Mouse (Mus musculus) adrenal gland, postnatal 14 days (tissue): ENCODE data around the gene Dhfr. TPM values are rescaled to one million over a fixed set of nuclear protein-coding genes. Genes with fewer than 3 reads are reported as not detected.
A peak's percentile ranks its signal among the peaks of the same experiment; 100 is the strongest.

Source experiments
- DNase-seq: peaks from one replicate; pipeline ENCODE4 v3.0.0; 2021; ENCODE audit warnings: mixed read lengths
- total RNA-seq: library from RNA; stranded (reverse); gene quantifications from 2 replicates; pipeline ENCODE4 v1.2.3, GENCODE M21; 2021

The Dhfr gene
- total RNA-seq, 1 experiment from 2014 or later, result 7.3 TPM

GRCm38 (mm10) chr13:92387367-92387766 is 32.8 kb downstream of the Dhfr start:
- no peak for DNase-seq

DNA sequence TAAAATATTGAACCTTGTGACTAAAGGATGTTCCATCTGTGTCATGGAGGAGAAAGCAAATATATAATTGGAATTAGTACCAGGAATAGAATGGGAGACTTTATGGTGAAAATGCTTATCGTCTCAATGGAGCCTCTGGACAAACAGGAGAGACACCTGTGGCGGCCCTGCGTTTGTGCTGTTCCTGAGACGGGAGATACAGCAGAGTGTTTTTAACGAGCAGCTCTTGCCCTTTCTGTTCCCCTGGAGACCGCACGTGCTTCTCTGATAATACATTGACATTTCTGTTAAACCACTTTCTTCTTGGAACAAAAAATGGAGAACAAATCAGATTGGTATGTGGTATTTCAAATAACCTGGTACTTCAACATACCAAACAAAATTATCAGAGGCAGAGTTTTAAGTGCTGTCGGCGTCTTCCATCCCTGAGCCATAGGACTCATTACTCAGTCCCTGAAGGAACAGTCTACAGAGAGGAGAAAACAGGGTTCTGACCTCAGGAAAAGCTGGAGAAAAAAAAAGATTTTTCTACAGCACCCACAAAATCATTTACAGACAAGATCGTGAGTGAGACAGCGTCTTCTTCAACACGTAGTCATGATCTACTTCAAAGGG is 38.6 kb downstream of the Dhfr start:
- no peak for DNase-seq

DNA sequence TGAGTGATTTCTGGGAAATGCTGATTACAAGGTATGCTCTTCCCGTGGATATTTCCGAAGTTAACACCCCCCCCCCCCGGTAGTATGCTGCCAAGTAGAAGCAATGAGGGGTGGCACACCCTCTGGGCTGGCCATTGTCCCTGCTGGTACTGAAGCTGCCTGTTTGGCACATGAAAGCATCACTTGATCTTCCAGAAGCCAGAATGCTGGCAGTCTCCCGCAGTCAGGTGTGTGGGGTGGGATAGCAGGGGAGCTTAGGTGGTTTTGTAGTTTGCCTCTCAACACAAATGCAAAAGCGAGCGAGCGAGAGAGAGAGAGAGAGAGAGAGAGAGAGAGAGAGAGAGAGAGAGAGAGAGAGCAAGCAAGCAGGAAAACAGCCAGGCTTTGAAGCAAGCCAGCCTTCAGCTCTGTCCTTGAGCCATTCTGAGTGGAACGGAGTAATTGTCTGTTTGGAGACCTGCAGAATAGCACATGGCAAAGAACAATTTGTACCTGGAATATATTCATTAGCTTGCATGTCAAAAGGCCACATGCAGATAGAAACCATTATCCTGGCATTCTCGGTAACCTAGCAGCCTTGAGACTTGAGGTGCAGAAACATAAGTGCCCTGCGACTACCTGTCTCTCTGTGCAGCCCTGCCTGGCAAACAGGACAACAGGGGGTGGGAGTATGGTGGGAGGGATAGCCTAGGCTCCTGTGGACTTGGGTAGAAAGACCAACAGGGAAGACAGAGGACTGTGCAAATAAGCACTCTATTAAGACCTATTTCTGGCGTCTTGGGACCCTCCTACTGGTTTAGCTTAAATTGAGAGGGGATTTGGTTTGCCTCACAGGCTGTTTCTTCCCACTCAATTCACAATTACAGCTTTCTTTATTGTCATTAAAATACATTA is 44.2 kb downstream of the Dhfr start:
- DNase-seq, result peak; percentile 41

DNA sequence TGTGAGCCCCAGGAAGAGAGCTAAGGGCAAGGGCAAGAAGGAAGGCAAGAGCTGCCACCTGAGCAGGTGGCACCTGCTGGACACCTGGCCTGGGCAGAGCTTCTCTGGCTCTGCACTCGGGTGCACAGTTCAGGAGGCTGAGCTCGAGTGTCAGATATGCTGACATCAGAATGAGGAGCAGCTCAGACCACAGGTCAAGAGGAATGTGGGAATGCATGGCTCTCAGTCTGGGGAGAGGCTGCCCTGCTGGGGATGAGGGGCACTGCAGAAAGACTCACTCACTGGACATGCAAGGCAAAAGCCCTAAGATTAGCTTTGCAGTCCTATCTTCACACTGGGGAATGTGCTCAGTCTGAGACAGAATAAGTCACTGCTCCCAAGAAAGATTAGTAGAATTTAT is 47.5 kb downstream of the Dhfr start:
- no peak for DNase-seq

DNA sequence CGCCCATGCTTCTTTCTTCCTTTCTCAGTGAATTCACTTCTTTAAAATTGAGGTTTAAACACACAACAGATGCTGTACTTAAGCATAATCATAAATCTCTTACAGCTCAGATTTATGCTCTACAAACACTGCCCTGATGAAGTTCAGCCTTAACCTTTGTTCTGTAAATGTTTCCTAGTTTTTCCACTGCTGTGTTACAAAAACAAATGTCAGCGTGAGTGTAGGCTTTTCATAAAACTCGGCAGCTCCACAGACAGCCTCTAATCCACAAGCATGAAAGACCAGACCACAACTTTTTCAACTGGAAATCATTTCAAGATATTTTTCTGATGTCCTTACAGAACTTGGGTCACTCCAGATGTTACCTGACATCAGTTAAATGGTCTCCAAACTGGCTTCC is 49.0 kb downstream of the Dhfr start:
- no peak for DNase-seq

GRCm38 (mm10) chr13:92410486-92410885 is 56.0 kb downstream of the Dhfr start:
- DNase-seq, result peak; percentile 28

DNA sequence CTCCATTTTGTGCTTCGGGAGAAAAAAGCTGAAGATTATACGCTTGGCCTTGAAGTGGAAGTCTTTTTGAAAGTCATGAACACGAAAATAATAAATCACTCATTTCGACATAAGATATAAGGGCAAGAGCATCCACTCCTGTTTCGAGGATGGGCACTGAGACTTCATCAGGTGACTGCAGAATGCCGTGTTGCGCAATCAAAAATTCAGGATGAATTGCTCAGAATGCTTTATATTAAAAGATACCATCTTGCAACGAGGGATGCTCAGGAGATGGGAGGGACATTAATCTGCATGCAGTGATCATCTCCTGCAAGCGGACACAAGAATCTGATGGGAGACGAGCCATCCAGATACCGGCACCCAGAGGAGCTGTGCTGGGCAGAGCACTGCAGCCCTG is 65.1 kb downstream of the Dhfr start:
- no peak for DNase-seq

- DNase-seq, result no peak
Measured at GRCm38 (mm10) chr13:92423711-92424110, 69.2 kb downstream of the Dhfr start.

- peak; percentile 69 for DNase-seq
Measured at GRCm38 (mm10) chr13:92425758-92426264, 71.3 kb downstream of the Dhfr start, which contains the start of gene Ankrd34b. TSS of gene Ankrd34b (plus strand) at chr13:92425896.

GRCm38 (mm10) chr13:92426294-92427051 is 71.9 kb downstream of the Dhfr start:
- DNase-seq, result peak; percentile 26

- no peak for DNase-seq
Measured at GRCm38 (mm10) chr13:92427351-92427855, 72.9 kb downstream of the Dhfr start.

Other genes starting within 250 kb of the Dhfr start
- 1.3 and 2.3 TPM in 2 replicates for gene Rasgrf2, start 223.1 kb upstream of the Dhfr start, total RNA-seq
- not detected in 2 replicates for gene Gm20379, start 48.7 kb upstream of the Dhfr start, total RNA-seq
- gene Msh3, start 277 bp downstream of the Dhfr start, total RNA-seq, result 19.0 and 23.2 TPM in 2 replicates
- gene Ankrd34b, start 71.2 kb downstream of the Dhfr start, total RNA-seq, result 0.34 and 0.63 TPM in 2 replicates
- gene Fam151b, start 129.3 kb downstream of the Dhfr start, total RNA-seq, result 4.6 and 6.0 TPM in 2 replicates
- gene Zfyve16, start 176.1 kb downstream of the Dhfr start, total RNA-seq, result 19.9 and 20.7 TPM in 2 replicates
- gene Spz1, start 221.4 kb downstream of the Dhfr start, total RNA-seq, result not detected in 2 replicates